Mouse (Mus musculus): ENCODE data around the gene Itpr2.

- TF ChIP-seq POLR2A (IDR thresholded peaks at IDR 0.05; ENCODE audit: borderline replicate concordance, extremely low read depth, low read depth, low read length) = no peak
- no peak for TF ChIP-seq CTCF (IDR thresholded peaks at IDR 0.05; ENCODE audit: insufficient read depth, low read length)
Measured at GRCm38 (mm10) chr6:146157099-146157498, 344.9 kb downstream of the Itpr2 start.
